Mouse (Mus musculus) bone marrow, adult 2 months (tissue): Measurements from ENCODE around the gene Vegfc.

ENCODE experiments used
- CTCF ChIP-seq: fragments of 200-500 bp; IDR thresholded peaks from 2 replicates; pipeline ENCODE4 v1.5.1; 2011; ENCODE audit warnings: low read length, control low read depth; ENCODE audit not compliant: control insufficient read depth, insufficient read depth
- POLR2A ChIP-seq: fragments of 200-500 bp; IDR thresholded peaks from 2 replicates; pipeline ENCODE4 v1.6.1; 2011; ENCODE audit warnings: low read depth, mild to moderate bottlenecking, control low read depth, low read length, borderline replicate concordance; ENCODE audit not compliant: control insufficient read depth

DNA sequence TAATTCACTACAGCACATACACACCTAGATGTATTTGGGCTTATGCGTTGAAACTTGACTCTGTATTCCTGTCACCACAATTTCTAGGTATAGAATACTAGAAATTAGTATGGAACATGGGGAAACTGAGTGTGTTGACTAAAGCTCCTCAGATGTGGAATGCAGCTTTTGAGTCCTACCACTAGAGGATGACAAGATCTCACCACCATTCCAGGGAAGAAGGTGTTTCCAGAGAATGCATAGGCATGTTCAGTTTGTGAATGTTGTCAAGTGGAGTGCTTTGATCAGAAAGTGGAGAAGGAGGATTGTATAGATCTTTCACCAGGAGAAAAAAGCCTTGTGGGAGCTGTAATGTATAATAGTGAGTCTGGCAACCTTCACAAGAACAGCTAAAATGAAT lies 33.9 kb upstream of the Vegfc start:
- TF ChIP-seq CTCF (no peak), POLR2A (no peak)
